Mouse (Mus musculus) cerebellum, adult 18-20 months (tissue): Measurements from ENCODE around the gene Olfr467.
"Not testable (repeated sequence)": the region's sequence is repeated elsewhere in the genome, so short reads cannot be mapped to it uniquely, and the experiment has no call there.

Experiments
- DNase-seq, 2 experiments: peaks; one replicate each; pipeline ENCODE4 v3.0.0; 2021

Gene Olfr467

DNA sequence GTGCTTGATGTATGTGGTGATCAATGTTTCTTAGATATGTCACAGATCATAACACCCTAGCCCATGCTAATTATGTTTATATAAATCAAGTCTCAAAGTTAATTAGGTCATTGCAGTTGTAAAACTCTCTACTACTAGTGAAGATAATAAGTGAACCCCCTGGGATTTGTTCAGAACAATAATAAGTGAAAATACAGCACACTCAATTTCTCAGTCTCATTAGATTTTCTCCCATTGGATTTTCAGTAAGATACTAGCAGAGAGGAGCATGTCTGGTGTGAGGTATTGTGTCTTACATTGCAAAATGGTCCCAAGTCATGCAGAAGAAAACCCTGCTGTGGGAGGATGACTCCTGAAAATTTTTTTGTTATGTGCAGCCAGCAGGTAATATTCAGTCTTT, at the start of gene Olfr467:
Gene Olfr467, plus strand, starts transcription at position 301 of the 400 bp plus-strand sequence.
- DNase-seq: no peak

DNA sequence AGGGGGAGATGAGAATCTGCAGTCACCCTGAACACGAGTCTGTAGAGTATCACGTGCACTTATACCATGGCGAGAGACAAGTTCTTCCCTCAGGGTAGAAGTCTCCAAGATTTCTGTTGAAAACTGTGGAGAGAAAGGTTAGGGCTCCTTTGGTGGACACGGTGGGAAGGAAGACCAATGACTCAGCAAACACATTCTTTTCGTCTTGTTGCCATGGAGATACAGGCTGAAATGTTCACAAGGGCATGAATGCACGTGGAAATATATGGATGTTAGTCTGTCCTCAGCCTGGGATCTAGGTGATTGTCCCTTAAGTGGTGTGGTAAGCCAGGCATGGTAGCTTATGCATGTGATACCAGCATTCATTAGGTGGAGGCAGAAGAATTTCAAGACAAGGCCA, 41.3 kb upstream of the Olfr467 start:
- no peak for DNase-seq

DNA sequence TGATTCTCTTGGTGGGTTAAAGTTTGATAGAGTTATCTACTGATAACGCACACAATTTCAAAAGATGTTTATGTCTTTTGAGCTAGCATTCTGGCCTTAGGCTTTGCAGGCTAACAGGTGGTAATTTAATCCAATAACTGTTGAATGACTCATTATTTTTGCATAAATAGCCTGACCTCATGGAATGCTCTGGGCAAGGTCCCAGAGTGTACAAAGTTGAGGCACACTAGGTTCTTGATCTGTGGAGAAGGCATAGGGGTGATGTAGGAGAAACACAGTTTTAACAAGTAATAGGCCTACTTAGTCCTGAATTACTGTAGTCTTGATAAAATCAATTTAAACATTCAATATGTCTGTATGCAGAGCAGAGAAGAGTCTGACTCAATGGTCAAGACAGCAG, 33.8 kb upstream of the Olfr467 start:
- no peak for DNase-seq

DNA sequence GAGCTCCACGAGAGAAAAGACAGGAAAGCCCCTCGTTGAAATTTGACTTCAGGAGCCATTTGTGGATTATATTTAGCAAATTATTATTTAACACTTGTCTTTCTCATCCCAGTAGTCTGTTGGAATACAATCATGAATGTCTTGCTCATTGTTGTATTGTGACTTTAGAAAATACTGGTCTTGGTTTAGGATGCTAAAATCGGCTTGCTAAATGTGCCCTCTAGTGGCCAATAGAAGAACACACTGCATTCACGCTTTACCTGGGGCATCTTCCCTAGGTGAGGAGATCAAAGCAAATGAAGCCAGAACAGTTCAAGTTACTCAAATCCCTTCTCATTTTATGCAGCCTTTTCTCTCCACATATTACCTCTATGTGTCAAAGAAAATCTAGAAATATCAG, 32.5 kb upstream of the Olfr467 start:
- DNase-seq: peak; percentile 8

DNA sequence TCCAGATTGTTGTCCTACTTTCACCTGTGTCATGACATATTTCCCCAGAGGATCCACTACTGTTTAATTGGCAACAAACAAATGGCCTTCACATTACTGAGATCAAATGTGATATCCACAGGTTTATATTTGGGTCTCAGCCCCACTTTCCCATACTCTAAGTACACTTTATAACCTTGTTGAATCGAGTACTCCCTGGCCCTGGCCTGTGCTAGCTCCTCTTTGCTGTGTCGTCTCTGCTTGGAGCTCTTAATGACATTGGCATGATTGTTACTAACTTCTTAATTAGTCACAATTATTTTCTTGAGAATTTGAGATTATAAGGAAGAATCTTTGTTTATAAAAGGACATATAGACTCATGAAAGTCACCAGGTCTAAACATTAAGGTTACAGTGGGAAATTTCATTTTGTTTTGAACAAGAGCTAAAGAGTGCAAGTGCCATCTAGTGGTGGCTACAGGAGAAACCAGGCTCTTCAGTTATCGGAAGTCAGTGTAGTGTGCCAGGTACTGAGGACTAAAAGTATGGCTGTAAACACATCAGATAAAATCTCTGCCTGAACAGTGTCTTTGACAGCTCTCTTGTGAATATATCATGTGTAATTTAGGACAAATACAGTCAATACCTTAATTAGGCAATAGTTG, 24.0 kb upstream of the Olfr467 start:
- DNase-seq: no peak

DNA sequence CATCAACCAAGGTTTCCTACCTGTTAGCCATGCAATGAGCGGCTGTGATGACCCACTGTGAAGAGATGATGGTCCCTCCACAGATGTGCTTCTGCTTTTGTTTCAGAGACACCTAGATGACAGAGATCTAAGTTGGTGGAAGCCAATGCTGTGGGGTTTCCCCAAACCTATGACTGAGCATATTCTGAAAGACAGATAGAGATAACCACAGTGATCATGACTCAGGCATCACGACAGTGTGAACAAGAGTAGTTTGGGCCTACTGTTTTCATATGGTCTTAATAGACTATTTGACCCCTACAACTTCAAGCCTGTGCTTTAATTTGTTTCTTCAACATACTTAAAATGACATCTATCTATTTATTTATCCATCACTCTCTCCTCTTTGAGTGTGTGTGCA, 15.6 kb upstream of the Olfr467 start:
- no peak for DNase-seq

DNA sequence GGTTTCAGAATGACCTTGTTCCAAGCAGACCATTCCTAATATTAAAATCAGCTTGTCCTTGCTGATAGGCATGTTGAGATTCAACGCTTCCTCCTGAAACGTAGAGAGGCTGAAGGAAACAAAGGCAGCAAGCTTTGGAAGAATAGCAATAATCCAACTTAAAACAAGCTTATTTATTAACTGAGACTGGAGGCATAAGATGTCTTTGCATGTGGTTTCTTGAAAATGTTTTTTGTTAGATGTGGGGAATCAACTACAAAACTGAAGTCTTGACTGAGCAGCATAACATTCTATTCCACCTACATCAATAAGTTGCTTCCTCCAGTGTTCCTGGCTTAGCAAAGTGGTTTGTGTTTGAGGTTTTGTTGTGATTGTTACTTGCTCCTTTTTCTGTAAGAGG, 11.0 kb upstream of the Olfr467 start, which contains the start of gene Ovch2:
Gene Ovch2, minus strand, starts transcription at position 101 of the 400 bp plus-strand sequence.
- no peak for DNase-seq

DNA sequence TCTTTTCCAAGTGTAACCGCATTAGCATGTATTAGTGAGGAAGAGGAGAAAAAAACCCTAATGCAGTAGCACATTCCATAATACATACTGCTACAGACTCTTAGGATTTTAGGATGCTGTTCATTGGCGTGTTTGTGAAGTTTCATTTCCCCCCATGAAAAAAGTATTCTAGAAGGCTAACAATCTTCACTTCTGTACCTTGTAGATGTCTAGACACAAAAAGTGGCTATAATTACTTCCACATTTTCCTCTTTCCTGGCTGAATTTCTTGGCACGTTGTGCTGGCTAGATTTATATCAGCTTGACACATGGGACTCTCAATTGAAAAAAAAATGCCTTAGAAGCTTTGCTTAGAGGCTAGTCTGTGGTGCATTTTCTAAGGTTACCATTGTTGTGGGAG, 9.9 kb upstream of the Olfr467 start:
- no peak for DNase-seq

DNA sequence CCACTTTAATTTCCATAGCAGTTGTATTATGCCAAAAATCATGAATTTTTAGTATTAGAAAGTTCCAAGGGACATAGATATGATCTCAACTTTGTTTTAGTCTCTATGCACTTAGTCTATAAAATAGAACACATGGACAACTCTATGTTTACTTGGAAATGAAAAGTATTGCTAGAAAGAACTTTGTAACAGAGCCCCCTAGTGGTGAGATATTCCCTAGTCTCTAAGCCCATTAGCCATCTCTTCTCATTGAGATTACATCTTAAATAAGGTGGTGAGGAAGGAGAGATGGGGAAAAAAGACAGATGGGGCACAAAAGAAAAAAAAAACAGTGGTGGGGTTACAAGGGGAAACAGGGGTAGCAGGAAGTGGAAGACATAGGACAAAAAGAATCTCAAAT, 7.4 kb downstream of the Olfr467 start:
- DNase-seq: no peak

DNA sequence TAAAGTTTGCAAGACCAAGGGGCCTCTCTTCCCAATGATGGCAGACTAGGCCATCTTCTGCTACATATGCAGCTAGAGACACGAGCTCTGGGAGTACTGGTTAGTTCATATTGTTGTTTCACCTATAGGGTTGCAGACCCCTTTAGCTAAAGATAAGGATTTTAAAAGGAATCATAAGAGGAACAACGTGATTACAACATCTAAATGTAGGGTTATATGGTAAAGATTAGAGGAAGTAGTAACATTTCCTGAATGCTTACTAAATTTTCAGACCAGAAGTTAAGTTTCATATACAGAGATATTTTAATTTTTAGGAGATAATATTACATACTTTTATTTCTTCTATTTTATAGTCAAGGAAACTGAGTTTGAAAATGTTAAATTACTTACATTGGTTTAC, 11.8 kb downstream of the Olfr467 start:
- not testable (repeated sequence) for DNase-seq

DNA sequence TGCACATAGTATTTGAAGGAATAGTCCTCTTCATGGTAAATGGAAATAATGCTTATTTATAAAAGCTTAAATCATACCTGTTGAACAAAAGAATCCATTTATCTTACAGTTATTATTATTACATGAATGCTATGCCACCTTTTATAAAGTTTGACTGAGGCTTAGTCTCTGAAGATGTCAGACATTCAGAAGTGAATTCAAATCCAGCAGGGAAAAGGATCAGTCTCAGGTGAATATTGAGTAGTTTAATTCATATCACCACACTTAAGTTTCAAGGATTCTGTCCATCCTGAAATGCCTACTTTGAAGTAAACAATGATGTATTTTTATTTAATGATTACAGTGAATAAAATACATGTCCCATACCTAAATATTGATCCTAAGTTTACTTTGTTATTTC, 13.4 kb downstream of the Olfr467 start, which contains the start of gene Olfr469:
Gene Olfr469, minus strand, starts transcription at position 101 of the 400 bp plus-strand sequence.
- DNase-seq: not testable (repeated sequence)

DNA sequence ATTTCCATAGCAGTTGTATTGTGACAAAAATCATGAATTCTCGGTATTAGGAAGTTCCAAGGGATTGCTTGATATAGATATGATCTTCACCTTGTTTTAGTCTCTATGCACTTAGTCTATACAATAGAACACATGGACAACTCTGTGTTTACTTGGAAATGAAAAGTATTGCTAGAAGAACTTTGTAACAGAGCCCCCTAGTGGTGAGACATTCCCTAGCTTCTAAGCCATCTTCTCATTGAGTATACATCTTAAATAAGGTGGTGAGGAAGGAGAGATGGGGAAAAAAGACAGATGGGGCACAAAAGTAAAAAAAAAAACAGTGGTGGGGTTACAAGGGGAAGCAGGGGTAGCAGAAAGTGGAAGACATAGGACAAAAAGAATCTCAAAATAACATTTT, 29.7 kb downstream of the Olfr467 start:
- no peak for DNase-seq

DNA sequence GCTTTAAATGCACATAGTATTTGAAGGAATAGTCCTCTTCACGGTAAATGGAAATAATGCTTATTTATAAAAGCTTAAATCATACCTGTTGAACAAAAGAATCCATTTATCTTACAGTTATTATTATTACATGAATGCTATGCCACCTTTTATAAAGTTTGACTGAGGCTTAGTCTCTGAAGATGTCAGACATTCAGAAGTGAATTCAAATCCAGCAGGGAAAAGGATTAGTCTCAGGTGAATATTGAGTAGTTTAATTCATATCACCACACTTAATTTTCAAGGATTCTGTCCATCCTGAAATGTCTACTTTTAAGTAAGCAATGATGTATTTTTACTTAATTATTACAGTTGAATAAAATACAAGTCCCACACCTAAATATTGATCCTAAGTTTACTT, 35.3 kb downstream of the Olfr467 start, which contains the start of gene Olfr470:
Gene Olfr470, minus strand, starts transcription at position 101 of the 400 bp plus-strand sequence.
- DNase-seq: not testable (repeated sequence)
